Mouse (Mus musculus): ENCODE data around the gene Itga4. TPM values are rescaled to one million over a fixed set of nuclear protein-coding genes. Genes with fewer than 3 reads are reported as not detected.

Gene Itga4
- 6.9 and 7.4 TPM in 2 replicates for polyA plus RNA-seq (2015; fragmentation: Nextera tagmentation; extraction: Ambion mirVana)

DNA sequence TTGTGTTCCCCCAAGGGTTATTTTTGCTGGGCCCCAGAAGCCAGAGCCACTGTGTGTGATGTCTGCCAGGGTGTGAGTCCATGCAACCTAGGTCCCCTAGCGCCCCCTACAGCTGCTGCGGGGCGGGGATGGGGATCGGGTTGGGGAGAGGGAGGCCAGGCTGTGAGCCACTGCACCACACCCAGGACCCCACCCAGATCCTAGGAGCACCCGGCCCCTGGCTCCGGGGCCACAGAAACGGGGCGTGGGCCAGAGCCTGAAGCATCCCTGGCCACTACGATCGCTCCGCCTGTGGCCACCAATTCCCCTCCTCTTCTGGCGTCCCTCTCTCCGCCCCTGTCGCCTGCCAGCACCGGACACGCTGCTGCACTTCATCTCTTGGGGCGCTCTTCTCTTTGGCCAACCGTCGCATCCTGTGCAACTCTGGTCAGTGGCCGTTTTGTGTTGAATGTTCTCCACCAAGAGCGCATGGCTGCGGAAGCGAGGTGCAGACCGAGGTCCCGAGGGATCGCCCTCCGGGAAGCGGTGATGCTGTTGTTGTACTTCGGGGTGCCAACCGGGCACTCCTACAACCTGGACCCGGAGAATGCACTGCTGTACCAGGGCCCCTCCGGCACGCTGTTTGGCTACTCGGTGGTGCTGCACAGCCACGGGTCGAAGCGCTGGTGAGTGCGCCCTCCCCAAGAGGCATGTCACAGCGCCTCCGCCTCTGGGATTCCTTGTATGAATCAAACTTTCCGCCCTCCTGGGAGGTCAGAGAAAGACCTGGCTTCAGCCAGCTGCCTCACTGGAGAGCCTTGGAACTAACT is at the start of gene Itga4:
Gene Itga4, plus strand, starts transcription at position 235 of the 809 bp plus-strand sequence.
- H3K36me3 ChIP-seq = no peaks in the 10 kb centered on the region
- H3K27ac ChIP-seq = peak within 1 kb of the TSS; percentile 22; the same call in 1 of the 2 replicates
- peak within 1 kb of the TSS; percentile 39 for H3K9ac ChIP-seq
- ATAC-seq (ENCODE audit: insufficient number of reproducible peaks, low FRiP score, low TSS enrichment, low read depth) = peak; percentile 74
- H3K27me3 ChIP-seq = no peaks in the 10 kb centered on the region
- peak within 1 kb of the TSS; percentile 88 for H3K4me2 ChIP-seq
- WGBS = under 1% methylated on average over 41 of the region's 41 CpGs
- H3K4me1 ChIP-seq = peaks cover 20% of the 10 kb centered on the region
- peak within 1 kb of the TSS; percentile 47 for H3K4me3 ChIP-seq
- no peaks in the 10 kb centered on the region for H3K9me3 ChIP-seq

DNA sequence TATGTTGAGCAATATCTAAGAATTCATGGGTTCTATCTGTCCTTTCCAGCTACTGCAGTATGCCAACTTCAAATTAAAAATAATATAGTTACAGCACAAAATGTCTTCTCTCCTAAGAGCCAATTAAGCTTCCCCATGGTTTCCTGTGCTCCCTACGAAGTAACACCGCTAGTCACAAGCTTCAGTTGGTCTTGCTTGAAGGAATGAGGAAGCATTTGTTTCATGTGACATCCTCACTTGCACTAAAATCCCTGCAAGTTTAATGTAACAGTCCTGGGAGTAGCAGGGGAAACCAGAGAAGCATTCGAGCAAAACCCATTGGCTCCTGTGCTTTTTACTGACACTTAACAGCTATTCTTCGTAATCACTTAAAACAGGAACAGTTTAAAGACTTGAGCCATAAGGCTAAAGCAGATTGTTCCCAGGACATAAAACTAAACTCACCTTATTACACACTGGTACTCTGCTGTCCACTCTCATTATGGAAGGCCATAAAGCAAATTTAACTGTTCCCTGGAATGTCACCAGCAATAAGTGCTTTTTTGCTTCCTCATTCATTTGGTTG is 49.0 kb upstream of the Itga4 start:
- Histone ChIP-seq H3K27ac (no peak overlapping the region), H3K9ac (no peak overlapping the region), H3K4me2 (no peak overlapping the region), H3K27me3 (no peaks in the 10 kb centered on the region), H3K9me3 (no peaks in the 10 kb centered on the region), H3K4me3 (no peak overlapping the region), H3K4me1 (no peaks in the 10 kb centered on the region), H3K36me3 (no peaks in the 10 kb centered on the region)
- 33% methylated on average over 4 of the region's 4 CpGs for WGBS
- ATAC-seq (ENCODE audit: insufficient number of reproducible peaks, low FRiP score, low TSS enrichment, low read depth) = no peak

DNA sequence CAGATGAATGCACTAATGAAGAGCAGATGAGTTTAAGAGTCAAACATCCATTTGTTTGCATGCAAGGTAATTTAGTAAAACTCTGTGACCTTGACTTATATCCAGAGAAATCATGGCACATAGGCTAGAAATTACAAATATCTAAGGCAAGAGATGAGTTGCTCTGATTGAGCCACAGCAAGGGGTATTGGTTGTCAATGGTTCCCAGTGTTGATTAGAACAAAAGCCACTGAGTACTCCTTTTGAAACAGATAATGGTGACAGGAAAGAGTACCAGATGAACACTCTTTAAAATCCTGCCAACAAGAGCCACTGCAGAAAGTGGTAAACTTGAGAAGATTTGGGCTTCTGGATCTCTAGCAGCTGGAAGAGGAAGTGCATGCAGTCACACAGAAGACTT is 40.2 kb upstream of the Itga4 start:
- H3K4me1 ChIP-seq = no peaks in the 10 kb centered on the region
- no peak overlapping the region for H3K4me2 ChIP-seq
- ATAC-seq (ENCODE audit: insufficient number of reproducible peaks, low FRiP score, low TSS enrichment, low read depth) = no peak
- no peak overlapping the region for H3K27ac ChIP-seq
- H3K4me3 ChIP-seq = no peak overlapping the region
- H3K36me3 ChIP-seq = no peaks in the 10 kb centered on the region
- H3K27me3 ChIP-seq = no peaks in the 10 kb centered on the region
- H3K9me3 ChIP-seq = no peaks in the 10 kb centered on the region
- no peak overlapping the region for H3K9ac ChIP-seq

DNA sequence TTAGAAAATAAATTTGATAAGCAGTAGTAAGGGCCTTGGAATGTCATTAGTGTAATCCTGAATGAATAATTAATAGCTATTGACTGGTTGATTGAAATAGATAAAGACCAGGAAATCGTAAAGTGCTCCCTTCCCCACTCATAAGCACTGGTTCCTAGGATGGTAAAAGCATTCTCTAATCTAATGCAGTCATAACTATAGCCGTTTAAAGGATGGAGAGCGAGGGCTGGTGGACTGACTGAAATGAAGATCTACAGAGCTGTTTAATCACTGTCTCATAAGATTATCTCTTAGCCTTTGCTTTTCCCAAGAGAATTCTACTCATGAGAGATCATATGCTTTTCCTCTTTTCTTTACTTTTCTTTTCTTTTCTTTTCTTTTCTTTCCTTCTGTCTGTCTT is 39.7 kb upstream of the Itga4 start:
- Histone ChIP-seq H3K9me3 (no peaks in the 10 kb centered on the region), H3K9ac (no peak overlapping the region), H3K27me3 (no peaks in the 10 kb centered on the region), H3K27ac (no peak overlapping the region), H3K4me2 (no peak overlapping the region), H3K4me3 (no peak overlapping the region), H3K36me3 (no peaks in the 10 kb centered on the region), H3K4me1 (no peaks in the 10 kb centered on the region)
- ATAC-seq (ENCODE audit: insufficient number of reproducible peaks, low FRiP score, low TSS enrichment, low read depth) = no peak
- WGBS = 51% methylated on average over 3 of the region's 3 CpGs

DNA sequence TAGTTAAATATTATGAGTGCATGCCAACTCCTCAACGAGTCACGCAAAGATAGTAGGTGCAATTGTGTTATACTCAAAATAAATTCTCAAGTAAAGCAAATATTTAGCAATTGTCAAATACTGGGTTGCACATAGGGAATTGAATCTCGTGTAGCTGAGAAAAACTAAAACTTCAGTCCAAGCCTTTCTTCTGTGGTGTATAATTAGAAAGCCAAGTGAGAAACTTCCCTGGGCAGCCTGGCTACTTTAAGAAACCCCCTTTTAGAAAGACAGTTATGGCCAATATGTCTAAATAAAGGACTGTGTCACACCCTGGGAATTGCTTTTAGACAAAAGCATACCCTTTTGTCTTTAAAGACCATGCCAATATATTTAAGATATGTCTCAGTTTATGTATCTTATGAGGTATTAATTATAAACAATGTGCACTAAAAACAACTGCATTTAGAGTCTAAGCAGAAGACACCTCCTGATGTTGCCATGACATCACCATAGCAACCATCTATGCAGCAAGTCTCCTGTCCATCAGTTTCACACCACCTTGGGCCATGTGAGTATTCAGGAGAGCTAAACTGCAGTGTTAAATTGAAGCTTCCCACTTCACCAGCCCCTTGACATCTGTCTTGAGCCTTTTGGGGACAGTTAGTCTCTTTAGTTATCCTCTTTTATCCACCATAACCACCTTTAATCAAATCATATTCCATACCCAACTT is 30.4 kb upstream of the Itga4 start:
- Histone ChIP-seq H3K27ac (no peak overlapping the region), H3K4me1 (no peaks in the 10 kb centered on the region), H3K36me3 (no peaks in the 10 kb centered on the region), H3K4me2 (no peak overlapping the region), H3K27me3 (no peaks in the 10 kb centered on the region), H3K9me3 (no peaks in the 10 kb centered on the region), H3K4me3 (no peak overlapping the region), H3K9ac (no peak overlapping the region)
- 68% methylated on average over 3 of the region's 3 CpGs for WGBS
- ATAC-seq (ENCODE audit: insufficient number of reproducible peaks, low FRiP score, low TSS enrichment, low read depth) = no peak

DNA sequence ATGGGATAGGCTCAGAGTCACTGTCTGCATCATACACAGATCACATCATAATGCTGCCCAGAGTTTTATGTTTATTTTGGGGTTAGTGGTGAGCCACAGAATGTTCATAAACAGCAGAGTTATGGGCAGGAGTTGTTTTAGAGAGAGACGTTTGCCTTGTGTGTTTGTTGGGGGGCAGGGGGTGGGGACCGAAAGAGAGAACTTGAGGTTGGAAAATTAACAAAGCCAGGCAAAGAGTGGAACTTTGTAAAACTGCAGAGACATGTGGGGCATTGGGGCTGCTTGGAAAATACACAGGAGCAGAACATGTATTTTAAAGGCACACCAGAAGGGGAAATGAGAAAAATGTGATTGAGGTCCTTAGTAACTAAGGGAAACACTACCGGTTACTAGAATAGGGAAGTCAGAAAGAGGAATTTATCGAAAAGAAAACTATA is 27.4 kb upstream of the Itga4 start:
- no peak overlapping the region for H3K4me2 ChIP-seq
- no peak overlapping the region for H3K27ac ChIP-seq
- H3K9ac ChIP-seq = no peak overlapping the region
- no peak for ATAC-seq (ENCODE audit: insufficient number of reproducible peaks, low FRiP score, low TSS enrichment, low read depth)
- no peaks in the 10 kb centered on the region for H3K4me1 ChIP-seq
- WGBS = 49% methylated on average over 4 of the region's 4 CpGs
- H3K36me3 ChIP-seq = no peaks in the 10 kb centered on the region
- H3K27me3 ChIP-seq = no peaks in the 10 kb centered on the region
- no peak overlapping the region for H3K4me3 ChIP-seq
- H3K9me3 ChIP-seq = no peaks in the 10 kb centered on the region

DNA sequence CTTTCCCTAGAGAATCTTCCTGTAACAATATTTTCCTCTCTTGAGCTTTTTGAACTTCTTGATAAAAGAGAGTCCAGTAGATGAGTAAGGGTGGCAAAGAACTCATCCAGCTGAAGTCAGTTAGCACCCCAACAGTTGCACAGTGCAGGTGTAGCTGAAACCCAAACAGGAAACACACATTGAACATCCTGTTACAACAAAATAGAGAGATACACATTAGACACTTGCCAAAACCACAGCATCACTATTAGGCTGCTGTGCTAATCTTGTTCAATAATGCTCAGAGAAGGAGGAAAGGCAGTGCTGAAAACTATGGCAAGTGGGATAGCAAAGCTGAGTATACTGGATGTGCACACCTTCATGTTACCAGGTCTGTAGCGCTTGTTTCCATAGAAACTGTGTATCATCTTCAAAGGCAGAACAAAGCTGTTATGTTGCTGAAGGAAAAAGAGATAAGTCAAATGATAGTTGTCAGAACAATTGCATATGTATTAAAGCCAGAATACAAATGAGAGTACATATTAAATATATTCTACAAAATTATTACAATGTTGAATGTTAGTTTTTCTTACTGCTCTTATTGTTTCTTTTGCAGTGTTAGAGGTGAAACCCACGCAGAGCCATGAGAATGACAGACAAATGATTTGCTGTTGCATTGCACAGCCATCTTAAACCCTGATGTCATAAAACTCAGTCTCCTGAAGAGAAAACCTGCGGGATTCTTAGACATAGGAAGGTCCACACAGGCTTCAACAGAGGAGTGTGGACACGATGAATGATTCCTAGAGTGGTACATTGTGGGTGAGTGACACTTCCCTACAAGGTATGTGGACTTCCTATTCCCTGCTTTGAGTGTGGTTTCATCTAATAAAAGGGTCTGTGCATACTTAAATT is 23.9 kb upstream of the Itga4 start:
- ATAC-seq (ENCODE audit: insufficient number of reproducible peaks, low FRiP score, low TSS enrichment, low read depth) = no peak
- Histone ChIP-seq H3K9ac (no peak overlapping the region), H3K36me3 (no peaks in the 10 kb centered on the region), H3K27me3 (no peaks in the 10 kb centered on the region), H3K4me2 (no peak overlapping the region), H3K9me3 (no peaks in the 10 kb centered on the region), H3K4me1 (no peaks in the 10 kb centered on the region), H3K27ac (no peak overlapping the region), H3K4me3 (no peak overlapping the region)
- 83% methylated on average over 4 of the region's 4 CpGs for WGBS

DNA sequence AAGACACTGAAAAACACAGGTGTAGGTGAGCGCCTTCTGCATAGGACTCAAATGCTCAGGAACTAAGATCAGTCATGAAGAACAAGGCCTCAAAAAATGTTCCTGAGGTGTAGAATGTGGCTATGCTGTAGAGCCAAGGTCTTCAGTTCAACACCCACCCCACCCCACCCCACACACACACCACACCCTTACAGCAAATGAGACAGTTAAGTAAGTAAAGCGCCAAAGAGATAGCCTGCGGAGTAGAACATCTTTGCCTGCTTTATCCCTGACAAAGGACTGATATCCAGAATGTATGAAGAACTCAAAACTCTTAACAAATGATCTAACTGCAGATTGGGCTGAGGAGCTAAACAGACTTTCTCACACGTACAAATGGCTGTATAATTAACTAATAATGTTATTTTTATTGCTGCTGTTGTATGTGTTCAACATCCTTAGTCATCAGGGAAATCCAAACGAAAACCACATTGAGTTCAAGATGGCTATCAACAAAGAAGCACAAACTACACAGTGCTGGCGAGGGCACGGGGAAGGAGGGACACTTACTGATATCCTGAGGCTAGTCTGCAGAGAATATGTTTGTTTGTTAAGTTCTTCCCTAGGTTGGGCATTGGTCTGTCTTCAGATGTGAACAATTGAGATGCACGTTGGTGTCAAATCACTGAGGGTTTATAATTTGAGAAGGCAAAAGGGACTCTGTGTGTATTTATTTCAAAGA is 19.3 kb upstream of the Itga4 start:
- ATAC-seq (ENCODE audit: insufficient number of reproducible peaks, low FRiP score, low TSS enrichment, low read depth) = no peak
- no peaks in the 10 kb centered on the region for H3K27me3 ChIP-seq
- H3K9ac ChIP-seq = no peak overlapping the region
- no peaks in the 10 kb centered on the region for H3K4me1 ChIP-seq
- no peak overlapping the region for H3K27ac ChIP-seq
- H3K4me3 ChIP-seq = no peak overlapping the region
- 74% methylated on average over 8 of the region's 8 CpGs for WGBS
- H3K4me2 ChIP-seq = no peak overlapping the region
- no peaks in the 10 kb centered on the region for H3K36me3 ChIP-seq
- H3K9me3 ChIP-seq = no peaks in the 10 kb centered on the region

DNA sequence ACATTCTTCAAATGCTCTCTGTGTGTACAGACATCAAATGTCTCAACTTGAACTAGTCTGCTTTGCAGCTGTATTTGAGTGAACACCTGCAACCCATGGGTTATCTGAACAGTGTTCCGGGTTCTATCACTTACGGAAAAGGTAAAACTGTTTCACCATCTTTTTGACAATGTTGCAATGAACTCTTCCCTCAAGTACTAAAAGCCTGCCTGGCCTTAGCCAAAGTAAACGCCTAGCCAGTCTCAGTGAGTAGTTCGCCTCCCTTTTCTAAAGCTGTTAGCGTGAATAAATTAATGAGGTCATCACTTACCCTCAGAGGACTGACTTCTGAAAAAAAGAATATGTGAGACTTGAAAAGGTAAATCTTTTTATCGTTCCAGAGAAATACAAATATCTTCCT is 18.0 kb upstream of the Itga4 start:
- no peak overlapping the region for H3K27ac ChIP-seq
- no peak overlapping the region for H3K9ac ChIP-seq
- H3K36me3 ChIP-seq = no peaks in the 10 kb centered on the region
- no peak for ATAC-seq (ENCODE audit: insufficient number of reproducible peaks, low FRiP score, low TSS enrichment, low read depth)
- 81% methylated on average over 6 of the region's 6 CpGs for WGBS
- no peak overlapping the region for H3K4me2 ChIP-seq
- no peaks in the 10 kb centered on the region for H3K9me3 ChIP-seq
- H3K4me3 ChIP-seq = no peak overlapping the region
- no peaks in the 10 kb centered on the region for H3K4me1 ChIP-seq
- H3K27me3 ChIP-seq = no peaks in the 10 kb centered on the region

DNA sequence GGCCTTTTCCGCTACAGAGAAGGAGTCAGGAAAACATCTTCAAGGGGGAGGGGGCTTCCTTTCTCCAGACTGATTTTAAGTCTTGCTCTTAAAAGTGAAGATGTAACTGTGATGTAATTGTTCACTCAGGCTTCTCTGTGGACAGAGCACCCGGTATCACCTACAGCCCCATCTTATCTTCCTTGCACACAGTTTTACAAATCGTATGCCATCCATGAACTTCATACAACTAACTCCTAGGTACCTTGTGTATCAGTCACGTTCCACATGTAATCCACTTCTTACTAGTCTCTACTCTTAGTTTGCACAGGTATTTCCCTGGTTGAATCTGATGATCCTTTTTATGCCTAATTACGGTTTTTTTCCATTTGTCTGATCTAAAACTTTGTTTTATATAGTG is 10.9 kb upstream of the Itga4 start:
- Histone ChIP-seq H3K9ac (no peak overlapping the region), H3K4me3 (no peak overlapping the region), H3K4me2 (no peak overlapping the region), H3K4me1 (no peaks in the 10 kb centered on the region), H3K27ac (no peak overlapping the region), H3K9me3 (no peaks in the 10 kb centered on the region), H3K27me3 (no peaks in the 10 kb centered on the region), H3K36me3 (no peaks in the 10 kb centered on the region)
- no peak for ATAC-seq (ENCODE audit: insufficient number of reproducible peaks, low FRiP score, low TSS enrichment, low read depth)
- WGBS = 86% methylated on average over 5 of the region's 5 CpGs

DNA sequence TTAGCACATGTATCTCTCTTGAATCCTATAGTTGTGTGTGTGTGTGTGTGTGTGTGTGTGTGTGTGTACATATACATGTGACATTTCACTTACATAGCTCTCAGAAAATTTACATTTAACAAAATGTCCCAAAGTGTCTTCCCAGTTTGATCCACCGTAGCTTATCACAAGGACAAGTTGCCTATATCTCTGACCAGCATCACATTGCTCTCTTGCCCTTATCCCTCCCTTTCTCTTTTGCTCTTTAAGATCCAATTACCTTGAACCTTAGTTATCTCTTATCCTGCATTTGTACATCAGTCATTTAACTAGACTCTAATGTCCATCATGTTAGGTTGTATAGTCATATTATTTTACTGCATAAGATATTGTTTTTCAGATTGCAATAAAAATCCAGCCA is 10.5 kb upstream of the Itga4 start:
- H3K4me2 ChIP-seq = no peak overlapping the region
- no peaks in the 10 kb centered on the region for H3K27me3 ChIP-seq
- H3K4me1 ChIP-seq = no peaks in the 10 kb centered on the region
- no peaks in the 10 kb centered on the region for H3K9me3 ChIP-seq
- ATAC-seq (ENCODE audit: insufficient number of reproducible peaks, low FRiP score, low TSS enrichment, low read depth) = no peak
- H3K9ac ChIP-seq = no peak overlapping the region
- WGBS = 100% methylated on average over 1 of the region's 1 CpGs
- no peak overlapping the region for H3K4me3 ChIP-seq
- no peaks in the 10 kb centered on the region for H3K36me3 ChIP-seq
- H3K27ac ChIP-seq = no peak overlapping the region
